Mouse (Mus musculus): ENCODE measurements around the gene Vti1a.

The Vti1a gene

DNA sequence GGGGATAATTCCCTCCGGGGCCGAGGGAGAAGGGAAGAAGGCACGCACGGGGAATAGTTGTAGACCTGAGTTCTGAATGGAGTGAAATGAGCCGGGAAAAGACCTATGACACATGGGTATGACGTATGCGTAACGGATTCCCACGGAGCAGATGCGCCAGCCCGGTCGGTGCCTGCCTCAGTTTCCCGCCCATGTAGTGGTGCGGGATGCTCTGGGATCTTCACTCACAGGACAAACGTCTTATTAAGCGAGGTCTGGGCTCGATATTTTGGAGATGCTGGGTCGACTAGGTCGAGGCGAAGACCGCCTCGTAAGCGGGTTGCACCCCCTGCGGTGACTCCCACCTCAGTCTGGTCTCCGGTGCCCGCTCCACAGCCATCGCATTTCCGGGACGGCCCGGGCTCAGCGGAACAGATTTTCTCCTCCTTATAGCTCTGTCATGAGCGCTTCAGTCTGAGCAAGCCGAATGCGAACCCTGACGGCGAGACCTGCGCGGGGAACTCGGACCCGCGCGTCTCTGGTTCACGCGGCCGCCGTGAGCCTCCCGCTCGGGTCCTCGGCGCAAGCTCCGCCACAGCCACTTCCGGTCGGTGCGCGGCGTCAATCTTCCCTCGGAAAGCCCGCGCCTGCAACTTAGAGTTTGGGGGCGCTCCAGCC lies 515 bp upstream of the Vti1a start, which contains the start of gene Zdhhc6:
Gene Zdhhc6 (minus strand): TSS at position 581 of the 657 bp plus-strand sequence.
- DNase-seq, result peak; percentile 80 to 85

DNA sequence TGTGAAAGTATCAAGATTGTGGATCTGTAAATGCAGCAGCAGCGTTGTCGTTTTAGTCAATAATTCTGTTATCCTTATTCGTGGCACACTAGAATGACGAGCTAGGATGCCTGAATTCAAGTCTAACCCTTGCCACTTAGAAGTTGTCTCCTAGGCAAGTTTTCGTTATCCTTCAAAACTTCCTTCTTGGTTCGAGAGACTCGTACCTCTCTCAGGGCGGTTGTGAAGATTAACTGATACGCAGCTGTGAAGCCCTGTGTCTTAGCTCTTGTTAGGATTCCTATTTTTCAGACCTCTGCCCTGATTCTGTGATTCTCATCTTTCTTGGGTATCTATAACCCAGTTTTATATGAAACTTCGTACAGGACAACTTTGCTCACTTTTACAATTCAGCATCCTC lies 806 bp downstream of the Vti1a start:
- no peak for DNase-seq

DNA sequence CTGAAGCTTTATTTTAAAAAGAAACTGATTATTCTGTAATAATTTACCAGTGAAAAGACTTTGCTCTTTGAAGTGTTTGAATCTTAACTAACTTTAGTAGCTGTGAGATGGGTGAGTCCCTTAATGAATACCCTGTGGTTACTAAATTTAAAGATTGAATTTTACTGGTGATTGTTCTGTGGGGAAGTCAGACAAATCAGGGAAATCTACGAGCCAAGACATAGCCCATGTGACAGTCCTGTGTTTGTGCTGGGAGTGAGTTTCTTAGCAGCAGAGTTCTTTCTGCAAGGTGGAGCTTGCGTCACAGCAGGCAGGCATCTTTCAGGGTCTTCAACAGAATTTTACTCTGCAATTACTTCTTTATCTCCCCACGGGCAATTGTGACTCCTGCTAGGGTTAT lies 2.9 kb downstream of the Vti1a start:
- DNase-seq, result no peak

DNA sequence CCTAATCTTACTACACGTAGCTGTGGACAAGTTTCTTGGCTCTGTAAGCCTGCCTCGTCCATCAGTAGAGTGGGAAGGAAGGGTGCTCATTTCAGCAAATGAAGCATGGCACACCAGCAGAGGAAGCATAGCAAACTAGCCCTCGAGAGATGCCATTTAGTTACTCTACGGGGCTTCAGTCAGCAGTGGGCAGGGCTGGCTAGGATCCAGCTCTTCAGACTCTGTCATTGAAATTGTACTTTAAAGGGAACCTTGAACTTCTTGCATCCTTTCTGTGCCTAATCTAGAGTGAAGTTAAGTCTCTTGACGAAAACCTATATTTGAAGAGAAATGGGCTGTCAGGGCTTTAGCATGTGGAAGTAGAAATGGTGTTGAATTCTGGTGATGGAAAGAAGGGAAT lies 3.4 kb downstream of the Vti1a start:
- no peak for DNase-seq

DNA sequence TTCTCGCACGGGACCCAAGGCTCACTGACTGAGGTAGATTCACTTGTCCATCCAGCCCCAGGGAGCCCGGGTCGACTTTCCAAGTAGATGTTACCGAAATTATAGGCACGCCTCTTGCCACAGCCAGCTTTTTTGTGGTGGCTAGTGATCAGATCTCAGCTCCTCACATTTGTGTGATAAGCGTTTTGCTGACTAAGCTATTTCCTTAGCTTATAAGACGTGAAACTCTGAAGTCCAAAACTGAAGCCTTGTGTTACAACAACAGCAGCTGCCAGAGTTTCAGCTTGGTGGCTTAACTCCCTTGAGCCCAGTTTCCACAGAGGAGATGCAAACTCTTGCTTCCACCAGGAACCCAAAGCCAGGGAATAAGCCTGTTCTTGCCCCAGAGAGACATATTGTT lies 6.5 kb downstream of the Vti1a start:
- no peak for DNase-seq

DNA sequence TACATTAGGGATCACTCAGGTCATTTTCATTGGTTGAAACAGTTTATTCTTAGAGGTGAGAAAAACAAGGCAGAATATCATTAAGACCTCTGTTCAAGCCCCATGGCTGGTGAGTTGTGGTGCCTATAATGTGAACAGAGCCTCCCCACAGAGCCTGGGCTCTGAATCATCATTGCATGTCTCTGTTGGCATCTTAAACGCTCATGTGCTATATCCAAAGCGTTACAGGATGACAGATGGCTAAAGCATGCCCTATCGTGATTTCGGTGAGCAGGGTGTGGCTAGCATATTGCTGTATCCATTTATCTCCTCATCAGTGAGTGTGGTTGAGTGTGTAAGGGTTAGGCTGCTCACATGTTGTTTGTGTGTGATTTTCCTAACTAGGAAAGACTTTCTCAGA lies 11.4 kb downstream of the Vti1a start:
- no peak for DNase-seq

DNA sequence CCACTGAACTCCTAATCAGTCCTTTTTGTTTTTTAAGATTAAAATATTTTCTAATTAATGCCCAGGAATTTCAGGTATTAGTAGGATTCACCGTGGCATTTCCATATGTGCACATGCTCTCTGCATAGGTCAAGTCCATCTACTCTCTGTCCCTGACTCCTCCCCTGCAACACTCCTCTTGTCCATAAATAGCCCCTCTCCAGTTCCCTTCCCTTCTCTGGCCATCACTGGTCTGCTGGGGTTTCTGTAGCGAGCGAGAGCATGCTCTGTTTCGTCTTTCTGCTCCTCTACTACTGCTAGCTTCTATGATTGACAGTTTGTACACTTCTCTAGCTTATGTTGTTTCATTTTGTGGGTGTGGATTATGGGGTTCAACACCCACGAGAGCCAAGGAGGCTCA lies 15.7 kb downstream of the Vti1a start:
- no peak for DNase-seq

DNA sequence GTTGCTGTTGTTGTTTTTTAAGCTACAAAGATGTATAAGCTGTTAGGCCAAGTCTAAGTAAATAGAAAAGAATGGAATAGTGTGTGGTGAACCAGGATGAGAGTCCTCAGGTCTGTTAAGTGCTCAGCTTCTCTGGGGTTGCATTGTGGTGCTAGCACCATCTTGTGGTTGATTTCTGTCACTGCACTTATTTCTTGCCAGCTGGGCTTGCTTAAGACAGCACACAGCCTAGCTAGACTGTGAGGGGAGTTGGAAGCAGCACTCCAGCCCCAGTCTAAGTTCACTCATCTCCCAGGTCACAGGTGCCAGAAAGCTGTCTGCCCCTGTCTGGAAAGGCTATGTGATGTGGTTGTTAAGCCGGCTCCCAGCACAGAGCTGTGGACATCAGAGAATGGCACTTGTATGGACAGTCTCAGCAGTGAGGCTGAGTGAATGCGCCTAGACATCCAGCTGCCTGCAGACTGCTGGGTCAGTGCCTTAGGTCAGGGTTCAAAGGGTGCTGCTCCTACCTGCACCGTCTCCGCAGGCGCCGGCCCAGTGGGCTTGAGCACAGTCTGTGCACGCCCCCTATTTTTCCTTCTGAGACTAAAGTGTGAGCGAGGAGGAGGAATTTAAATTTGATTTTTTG lies 16.7 kb downstream of the Vti1a start:
- peak; percentile 40 to 42 for DNase-seq

DNA sequence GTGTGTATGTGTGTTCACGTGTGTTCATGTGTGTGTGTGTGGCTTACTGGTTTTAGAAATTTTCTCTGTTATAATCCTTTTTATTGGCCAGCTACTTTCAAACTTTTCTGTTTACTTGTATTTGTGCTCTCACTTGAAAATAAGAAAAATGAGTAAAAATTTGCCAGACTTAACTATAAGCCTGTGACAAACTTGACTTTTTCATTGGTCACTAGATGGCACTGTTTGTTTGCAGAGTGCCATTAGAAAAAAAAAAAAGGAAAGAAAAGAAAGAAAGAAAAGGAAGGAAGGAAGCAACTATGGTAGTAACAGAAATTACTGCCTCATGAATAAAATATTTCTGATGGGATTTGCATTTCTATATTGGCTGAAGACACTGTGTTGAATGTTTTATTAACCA lies 19.8 kb downstream of the Vti1a start:
- no peak for DNase-seq

DNA sequence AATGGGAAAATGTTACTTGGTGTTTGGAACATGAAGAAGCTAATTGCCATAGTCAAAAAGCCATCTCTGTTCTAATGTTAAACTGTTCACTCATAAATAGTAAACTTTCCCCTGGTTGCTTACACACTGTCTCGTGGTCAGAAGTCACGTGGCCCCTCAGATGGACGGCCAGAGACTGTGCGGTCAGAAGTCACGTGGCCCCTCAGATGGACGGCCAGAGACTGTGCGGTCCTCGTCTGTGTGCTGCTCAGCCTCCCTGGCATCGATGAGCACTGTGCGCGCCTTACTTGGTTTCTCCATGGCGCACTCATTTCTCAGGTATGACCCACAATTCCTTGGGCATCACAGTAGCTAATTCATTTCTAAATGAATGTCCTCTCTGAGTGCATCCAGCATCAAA lies 20.3 kb downstream of the Vti1a start:
- no peak for DNase-seq

DNA sequence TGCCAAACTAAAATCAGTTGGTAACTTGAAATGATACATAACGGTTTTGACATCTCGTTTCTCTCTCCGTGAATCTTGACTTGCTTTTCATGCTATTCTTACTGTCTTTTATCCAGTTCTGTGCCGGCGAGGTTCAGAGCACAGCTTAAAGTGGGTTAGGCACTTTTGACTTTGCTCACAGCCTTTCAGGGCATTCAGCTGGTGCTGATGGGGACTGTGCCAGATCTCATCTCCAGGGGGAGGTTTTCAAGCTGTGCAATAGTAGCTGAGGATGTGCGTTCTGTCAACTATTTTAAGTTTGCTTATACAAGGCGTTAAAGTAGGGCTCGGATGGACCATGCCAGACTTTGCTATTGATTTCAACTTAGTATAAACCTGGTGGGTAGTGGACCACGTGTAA lies 21.0 kb downstream of the Vti1a start:
- no peak for DNase-seq

DNA sequence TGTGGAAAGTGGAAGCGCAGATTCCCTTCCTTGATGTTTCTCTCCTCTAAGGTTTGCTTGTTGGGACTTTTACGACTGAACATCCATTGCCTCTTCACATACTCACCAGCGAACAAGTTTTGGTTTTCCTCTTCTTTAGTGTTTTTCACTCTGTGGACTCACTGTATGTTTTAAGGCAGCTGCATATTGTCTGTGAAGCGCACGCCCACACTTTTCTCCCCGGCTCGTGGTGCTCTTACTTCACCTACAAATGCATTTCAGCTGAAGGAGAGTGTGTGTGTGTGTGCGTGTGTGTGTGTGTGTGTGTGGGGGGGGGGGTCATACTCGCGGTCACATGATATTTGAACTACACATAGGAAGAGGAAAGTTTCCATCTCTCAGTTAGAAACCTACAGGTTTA lies 21.6 kb downstream of the Vti1a start:
- DNase-seq, result no peak

DNA sequence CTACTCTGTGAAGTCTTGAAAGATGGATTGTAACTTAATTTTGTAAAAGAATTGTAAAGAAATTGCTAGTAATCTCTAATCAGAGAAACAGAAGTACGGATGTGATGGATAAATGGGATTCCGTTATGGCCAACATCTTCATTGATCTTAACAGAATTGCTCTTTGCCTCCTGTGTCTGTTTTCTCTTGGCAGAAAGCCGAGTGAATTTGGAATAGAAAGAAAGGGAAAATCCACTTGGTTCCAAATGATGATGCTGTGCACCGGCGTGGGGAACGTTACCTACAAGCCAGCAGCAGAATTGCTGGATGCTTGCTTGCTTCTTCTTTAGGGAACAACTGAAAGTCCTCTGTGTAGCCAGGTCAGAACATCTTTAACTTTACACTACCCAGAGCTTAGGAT lies 24.4 kb downstream of the Vti1a start:
- no peak for DNase-seq

DNA sequence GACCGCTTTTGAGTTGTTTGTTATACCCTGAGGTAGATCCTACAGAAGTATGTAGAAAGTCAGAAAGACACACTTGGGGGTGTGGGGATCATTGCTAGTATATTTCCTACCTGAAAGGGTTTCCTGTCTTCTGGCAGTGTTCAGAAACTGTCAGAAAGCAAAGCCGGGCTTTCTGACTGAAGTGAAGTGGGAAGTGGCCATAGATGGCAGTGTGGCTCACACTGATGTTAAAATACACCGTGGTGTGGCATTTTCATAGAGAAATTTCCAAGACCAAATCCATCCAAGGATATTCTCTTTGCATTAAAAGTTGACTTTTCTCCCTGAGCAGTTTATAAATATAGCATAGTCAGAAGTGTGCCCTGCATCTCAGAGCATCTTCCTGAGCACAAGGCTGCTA lies 25.3 kb downstream of the Vti1a start:
- DNase-seq, result no peak

DNA sequence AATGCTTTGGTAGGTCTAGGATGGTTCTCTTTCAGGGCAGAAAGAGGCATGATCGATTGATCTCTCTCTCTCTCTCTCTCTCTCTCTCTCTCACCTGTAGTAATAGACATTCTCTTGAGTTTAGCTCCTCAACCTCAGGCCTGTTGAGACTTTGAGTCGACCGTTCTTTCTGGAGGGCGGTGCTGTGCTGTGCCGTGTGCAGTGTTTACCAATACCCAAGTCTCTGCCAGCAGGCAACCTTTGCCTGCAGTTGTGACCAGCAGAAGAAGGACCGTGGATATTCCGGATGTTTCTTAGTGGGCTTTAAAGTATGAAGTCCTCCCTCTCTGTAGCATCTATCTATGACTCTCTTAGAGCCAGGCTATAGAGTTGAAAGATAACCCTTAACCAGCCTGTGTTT lies 26.3 kb downstream of the Vti1a start:
- no peak for DNase-seq

DNA sequence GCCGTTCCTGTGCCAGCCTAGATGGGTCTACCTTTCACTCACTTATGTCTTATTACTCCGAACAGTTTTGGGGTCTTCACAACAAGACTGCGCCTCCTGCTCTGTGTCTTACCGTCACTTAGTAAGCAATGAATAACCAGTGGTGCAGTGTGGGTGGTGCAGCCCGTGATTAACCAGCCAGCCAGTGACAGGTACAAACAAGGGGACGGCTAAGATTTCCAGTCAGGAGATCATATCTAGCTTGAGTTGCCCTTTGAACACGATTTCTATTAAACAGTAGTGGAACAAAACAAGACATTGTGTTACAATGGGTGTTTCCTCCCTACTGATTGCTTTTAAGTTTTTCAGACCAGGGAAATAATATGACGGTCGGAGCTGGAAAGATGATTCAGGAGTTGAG lies 27.2 kb downstream of the Vti1a start:
- no peak for DNase-seq

DNA sequence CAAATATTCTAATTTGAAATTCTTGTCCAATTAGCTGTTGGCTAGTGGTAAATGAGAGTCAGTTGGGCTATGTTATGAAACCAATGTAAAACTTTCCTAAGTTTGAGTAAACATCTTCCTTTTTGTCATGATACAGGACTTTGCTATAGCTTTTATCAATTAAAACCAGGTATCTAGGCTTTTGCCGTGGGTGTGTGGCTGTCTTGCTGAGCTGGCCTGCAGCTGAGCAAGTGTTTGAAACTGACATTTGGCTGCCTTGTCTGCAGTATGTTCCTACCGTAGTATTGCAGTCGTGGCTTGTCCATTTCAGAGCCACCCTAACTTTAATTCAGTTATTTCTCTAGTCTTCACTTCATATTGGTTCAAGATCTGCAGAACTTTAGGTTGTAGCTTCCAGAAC lies 32.1 kb downstream of the Vti1a start:
- no peak for DNase-seq

DNA sequence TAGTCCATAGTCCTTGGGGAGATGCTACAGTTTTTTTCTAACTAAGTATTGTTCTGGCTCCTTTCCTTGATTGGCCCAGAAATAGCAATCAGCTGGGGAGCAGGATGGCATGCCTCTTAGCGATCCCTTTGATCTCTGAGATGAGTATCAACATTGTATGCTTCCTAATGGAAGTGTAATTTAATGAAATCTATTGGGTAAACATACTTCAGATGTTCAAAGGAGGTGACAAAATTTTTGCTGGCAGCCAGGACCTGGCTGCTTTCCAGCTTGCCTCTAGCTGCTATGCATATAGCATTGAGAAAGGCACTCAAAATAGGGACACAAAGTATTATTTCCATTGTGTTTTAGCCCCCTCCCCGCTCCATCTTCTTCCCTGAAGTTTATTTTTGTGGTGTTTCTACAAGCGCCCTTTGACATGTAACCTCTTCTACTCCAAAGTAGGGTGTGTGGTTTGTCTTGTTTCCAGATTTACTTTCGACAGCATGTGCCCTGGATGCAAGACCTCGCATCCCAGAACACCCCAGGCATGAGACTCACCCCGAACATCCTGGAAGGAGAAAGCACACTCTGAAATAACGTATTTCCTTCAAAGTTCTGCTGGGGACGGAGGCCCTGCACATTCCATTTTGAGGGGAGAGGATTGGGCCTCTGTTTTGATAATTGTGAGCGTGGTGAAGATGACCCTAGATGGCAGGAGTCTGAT lies 34.7 kb downstream of the Vti1a start:
- DNase-seq, result no peak

DNA sequence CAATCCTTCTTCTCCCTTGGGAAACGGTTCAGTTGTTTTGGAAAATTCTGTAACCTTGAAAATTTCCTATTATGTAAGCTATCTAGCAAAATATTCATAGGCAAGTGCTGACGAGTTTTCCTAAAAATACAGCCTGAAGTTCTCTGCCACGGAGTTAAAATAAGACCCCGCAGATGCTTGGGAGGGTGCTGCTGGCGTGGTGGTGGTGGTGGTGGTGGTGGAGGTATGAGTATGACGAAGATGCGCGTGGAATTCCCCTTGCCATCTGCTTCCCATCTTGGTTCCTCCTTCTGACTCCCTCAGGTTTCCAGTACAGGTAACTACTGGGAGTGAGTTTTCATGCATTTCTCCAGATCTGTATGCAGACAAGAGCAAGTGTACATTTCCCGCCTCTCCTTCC lies 46.5 kb downstream of the Vti1a start:
- DNase-seq, result no peak

DNA sequence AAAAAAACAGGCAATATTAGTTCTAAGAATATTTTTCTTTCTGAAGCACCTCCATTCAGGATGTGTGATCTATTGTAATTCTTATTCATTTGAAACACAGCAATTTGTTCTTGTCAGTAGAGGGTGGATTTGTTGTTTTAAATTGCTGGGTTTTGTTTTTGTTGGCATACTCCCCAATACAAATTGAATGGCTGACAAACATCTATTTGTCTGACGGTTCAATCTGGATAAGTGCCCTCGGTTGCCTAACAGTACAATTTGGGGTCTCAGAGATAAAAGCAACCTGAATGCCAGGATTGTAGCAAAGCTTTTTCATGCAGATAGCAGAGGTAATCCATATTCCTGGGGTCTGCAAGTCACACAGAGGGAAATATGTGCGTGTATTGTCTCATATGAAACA lies 53.6 kb downstream of the Vti1a start:
- no peak for DNase-seq

DNA sequence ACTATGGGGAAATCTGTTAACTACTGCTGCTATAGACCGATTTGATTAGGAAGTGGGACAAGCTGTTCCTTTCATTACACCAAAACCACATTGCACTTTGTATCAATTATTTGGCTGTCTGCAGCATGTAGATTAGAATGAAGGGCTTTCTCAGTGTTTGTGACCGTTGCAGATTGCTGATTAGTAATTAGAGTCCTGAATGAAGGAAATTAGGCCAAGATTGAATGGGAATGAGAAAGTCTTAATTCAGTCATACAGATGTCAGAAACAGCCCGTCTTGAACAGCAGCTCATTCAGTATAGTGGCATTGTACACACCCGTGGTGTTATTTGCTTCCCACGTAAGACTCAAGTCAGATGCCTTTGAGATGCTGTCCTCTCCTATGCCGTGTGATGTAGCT lies 60.2 kb downstream of the Vti1a start:
- DNase-seq, result no peak

DNA sequence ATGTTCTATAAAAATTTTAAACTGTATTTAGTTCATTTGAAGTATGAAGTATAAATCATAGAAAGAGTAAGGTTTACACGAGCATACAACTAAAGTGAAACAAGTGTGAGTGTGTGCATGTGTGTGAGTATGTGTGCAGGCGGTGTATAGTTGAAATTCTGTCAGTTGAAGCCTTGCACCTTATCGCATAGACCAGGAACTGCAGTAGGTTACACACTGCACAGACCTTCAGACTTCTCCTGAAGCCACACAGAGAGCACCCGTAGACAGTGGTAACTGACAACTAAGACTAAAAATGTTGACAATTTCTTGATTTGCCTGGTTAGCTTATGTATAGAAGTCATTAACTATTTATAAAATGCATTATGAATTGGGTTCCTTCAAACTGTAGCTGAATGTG lies 61.4 kb downstream of the Vti1a start:
- no peak for DNase-seq

DNA sequence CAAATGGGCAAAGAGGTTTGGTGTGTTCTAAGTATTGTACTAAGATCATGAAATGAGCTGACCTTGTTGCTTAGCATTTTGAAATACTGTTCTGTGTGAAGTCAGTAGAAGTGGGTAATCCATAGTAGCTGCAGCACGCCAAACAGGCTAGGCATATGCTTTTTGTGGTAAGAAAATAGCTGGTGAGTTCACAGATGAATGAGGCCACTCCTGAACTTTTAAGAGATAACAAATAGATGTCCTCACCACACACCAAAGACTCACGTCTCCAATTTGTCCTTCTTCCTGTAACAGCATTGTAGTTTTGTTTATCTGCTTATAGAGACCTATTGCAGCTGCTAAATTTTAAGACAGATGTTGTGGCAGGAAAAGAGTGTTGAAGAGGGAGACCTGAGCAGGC lies 62.8 kb downstream of the Vti1a start:
- no peak for DNase-seq

DNA sequence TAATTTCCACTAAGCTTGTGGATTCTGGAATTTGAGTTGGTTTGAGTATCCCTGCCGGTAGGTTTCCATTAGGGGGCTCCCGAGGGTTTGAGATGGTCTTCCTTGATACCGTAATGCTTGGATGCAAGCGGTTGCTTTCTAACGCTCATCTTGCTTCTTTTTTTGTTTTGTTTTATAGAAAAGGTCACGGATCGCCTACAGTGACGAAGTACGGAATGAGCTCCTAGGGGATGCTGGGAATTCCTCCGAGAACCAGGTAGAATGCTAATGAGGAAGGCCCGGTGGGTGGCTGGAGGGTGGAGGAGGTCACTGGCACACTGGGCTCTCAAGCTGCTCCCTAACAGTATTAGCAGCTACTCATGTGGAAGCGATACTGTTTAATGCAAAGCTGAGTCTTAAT lies 64.7 kb downstream of the Vti1a start:
- DNase-seq, result no peak

DNA sequence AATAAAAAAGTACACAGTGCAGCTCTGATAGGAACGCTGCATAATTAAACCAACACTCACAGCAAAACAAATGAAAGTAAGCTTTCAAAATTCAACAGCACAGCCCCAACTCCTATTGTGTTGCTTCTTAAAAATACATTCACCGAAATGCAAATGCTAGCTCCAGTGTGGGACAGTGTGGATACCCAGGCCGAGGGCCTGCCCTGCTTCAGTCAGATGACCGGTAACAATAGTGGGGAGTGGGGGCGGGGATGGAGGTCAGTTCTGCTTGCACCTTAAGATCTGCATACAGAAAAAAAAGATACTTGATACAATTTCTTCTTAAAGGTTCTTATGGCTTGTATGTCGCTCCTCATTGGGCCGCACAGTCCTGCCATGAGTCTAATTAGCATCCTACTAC lies 65.2 kb downstream of the Vti1a start:
- DNase-seq, result no peak
